Mouse (Mus musculus) liver, adult (tissue): Measurements from ENCODE around the gene Slc30a9.

Experiments
- GATA4 ChIP-seq: IDR thresholded peaks from 2 replicates; pipeline ENCODE4 v1.6.1; 2014; ENCODE audit warnings: mild to moderate bottlenecking, low read length; ENCODE audit not compliant: insufficient replicate concordance

Slc30a9 gene

DNA sequence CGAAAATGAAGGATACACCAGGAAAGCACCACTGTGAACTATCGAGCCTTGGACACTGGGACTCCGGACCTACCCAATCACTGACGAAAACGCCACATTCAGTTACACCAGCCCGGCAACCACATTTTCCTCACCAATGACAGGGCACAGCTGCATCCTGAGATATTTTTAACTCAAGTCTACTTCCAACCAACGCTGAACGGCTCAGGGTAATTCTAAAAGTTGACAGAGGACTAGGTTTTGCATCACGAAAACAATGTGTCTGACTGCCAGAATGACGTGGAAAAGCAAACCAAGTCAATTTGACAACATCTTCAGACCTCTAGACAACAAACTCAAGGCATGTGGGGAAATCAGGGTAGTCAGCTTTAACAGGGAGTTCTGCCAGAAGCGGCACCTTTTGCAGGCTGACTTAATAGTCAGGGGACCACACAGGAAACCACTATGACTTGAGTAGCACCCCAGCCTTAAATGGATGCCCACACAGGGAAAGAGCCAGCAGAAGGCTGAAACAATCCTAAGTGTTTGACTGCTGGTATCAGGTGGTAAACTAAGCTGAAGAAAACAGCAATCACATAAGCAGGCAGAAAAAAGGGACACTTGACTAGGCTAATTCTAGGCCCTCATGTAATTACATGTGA is 88.6 kb downstream of the Slc30a9 start:
- no peak for TF ChIP-seq GATA4

- no peak for TF ChIP-seq GATA4
Observed at GRCm38 (mm10) chr5:67397186-67397585, 90.4 kb downstream of the Slc30a9 start.

DNA sequence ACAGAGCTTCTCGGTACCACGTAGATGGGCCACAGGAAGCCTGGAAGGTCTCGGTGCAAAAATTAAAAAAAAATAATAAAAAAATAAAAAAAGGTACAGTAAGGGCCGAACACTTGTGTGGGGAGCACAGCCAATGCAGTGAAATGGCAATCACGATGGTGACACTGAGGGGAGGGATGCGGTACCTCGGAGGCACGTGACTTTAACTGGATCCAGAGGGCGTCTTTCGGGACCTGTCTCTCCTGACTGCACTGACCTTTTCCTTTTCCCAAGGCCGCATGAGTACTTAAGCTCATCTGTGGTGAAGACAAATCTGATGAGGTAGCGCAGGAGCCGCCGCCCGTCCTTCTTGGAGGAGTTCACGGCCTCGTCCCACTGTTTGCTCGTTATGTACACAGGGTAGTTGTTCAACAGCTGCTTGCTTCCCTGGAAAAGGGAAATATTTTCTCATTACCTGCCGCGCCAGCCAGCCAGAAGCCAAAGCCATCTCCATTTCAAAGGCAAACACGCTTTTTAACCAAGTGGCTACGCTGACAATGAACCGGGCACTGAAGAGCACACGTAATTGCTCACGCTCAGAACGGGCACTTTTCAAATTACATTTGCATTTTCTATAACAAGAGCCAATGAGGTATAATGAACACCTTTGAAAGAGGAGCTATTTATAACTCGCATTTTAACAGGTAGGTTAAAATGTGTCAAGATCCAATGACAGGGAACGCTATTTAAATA is 93.3 kb downstream of the Slc30a9 start:
- no peak for TF ChIP-seq GATA4

DNA sequence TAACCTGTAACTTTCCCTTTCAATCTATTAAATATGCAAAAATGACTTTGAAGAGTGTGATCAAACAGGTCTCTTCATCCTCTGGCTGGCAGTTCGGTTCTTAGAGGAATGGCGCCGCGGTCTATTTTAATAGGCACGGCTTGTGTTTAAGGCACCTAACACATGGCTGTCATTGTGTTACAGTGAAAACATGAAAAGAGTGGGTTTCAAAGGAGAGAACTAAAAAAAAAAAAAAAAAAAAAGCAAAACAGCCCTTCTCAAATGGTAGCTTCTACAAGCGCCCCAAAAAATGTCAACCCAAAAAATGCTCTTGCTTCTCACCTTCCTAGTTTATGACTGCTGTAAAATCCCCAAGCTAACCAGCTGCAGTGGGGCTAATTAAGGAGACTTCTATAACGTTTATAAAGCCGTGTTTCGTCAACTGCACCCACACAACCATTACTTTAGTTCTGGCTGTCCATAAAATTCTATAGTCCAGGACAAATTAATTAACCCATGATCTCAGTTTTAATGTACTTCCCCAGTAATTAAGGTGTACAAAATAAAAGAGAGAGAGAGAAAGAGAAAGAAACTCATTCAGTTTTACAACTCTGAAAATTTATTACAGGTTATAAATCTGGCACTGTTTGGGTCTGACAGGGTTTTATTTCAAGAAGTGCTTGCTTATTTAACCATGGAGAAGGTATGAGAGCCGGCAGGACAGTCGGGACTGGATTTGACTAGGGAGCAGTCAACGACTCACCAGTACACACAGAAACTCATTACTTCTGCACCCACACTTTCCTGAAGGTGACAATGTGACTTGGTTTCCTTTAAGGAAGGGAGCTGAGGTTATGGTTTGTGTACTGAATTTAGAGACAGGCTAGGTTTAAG is 94.1 kb downstream of the Slc30a9 start:
- TF ChIP-seq GATA4: no peak

- TF ChIP-seq GATA4: no peak
Observed at GRCm38 (mm10) chr5:67401612-67402011, 94.9 kb downstream of the Slc30a9 start.

GRCm38 (mm10) chr5:67404380-67404779 is 97.6 kb downstream of the Slc30a9 start:
- TF ChIP-seq GATA4: no peak

- TF ChIP-seq GATA4: no peak
Observed at GRCm38 (mm10) chr5:67404919-67405318, 98.2 kb downstream of the Slc30a9 start.
